Mouse (Mus musculus) embryonic fibroblast, embryonic 13.5 days (primary cell): ENCODE measurements around the gene Itga8. TPM values are rescaled to one million over a fixed set of nuclear protein-coding genes. Genes with fewer than 3 reads are reported as not detected.

Source experiments
- H3K27ac ChIP-seq: 2 replicates; pipeline ENCODE4 v1.5.1; 2012; ENCODE audit warnings: low read length, control low read depth, inconsistent platforms; ENCODE audit not compliant: insufficient read depth
- H3K4me1 ChIP-seq: 2 replicates; pipeline ENCODE4 v1.6.1; 2011; ENCODE audit warnings: low read length; ENCODE audit not compliant: control insufficient read depth, insufficient read depth
- H3K4me3 ChIP-seq: 2 replicates; pipeline ENCODE4 v1.5.1; 2011; ENCODE audit warnings: mild to moderate bottlenecking, control low read depth, low read length; ENCODE audit not compliant: insufficient read depth
- CTCF ChIP-seq: IDR thresholded peaks from 2 replicates; pipeline ENCODE4 v1.5.1; 2011; ENCODE audit warnings: mild to moderate bottlenecking, control low read depth, low read length, moderate library complexity, borderline replicate concordance; ENCODE audit not compliant: insufficient read depth
- POLR2A ChIP-seq: IDR thresholded peaks from 2 replicates; pipeline ENCODE4 v1.6.1; 2011; ENCODE audit warnings: low read depth, mild to moderate bottlenecking, control low read depth, low read length, moderate library complexity
- polyA plus RNA-seq: library from polyadenylated mRNA; stranded (reverse); fragments of >200 nt; gene quantifications from 2 replicates; pipeline ENCODE4 v1.2.4, GENCODE M21; 2011; ENCODE audit warnings: low read depth; ENCODE audit not compliant: missing spikeins, insufficient read length

Itga8 gene
- polyA plus RNA-seq, 1 experiment, result 48.7 TPM

- no peak for TF ChIP-seq CTCF
- TF ChIP-seq POLR2A, result no peak
- H3K27ac ChIP-seq, result peak overlapping the region; percentile 12; the same call in 1 of the 2 replicates
- H3K4me3 ChIP-seq, result no peak overlapping the region
- H3K4me1 ChIP-seq, result peaks cover 3% of the 10 kb centered on the region; the same call in 1 of the 2 replicates
Measured at GRCm38 (mm10) chr2:12206353-12206752, 95.4 kb downstream of the Itga8 start.

GRCm38 (mm10) chr2:12205875-12206274, 95.8 kb downstream of the Itga8 start:
- TF ChIP-seq POLR2A (no peak), CTCF (no peak)
- Histone ChIP-seq H3K27ac (no peak overlapping the region), H3K4me1 (peaks cover 3% of the 10 kb centered on the region; the same call in 1 of the 2 replicates), H3K4me3 (no peak overlapping the region)

DNA sequence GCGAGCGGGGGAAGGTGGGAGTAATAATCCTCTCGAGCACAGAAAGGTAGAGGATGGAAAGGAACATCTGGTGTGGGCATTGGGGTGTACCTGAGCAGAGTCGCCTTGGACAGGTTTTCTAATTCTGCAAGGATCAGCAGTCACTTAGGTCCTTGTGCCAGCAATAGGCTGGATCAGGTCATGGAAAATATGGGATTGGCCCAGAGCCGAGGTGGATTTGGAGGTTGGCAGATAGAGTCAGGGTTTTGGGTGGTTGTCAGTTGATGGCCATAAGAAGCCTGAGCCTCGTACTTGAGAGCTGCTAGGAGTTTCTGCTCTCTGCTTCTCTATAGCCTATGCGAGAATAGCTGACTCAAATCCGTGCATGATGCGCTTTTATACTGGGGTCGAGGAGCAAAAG, 98.5 kb downstream of the Itga8 start:
- Histone ChIP-seq H3K27ac (no peak overlapping the region), H3K4me3 (no peak overlapping the region), H3K4me1 (peaks cover 2% of the 10 kb centered on the region; the same call in 1 of the 2 replicates)
- TF ChIP-seq CTCF (no peak), POLR2A (no peak)

DNA sequence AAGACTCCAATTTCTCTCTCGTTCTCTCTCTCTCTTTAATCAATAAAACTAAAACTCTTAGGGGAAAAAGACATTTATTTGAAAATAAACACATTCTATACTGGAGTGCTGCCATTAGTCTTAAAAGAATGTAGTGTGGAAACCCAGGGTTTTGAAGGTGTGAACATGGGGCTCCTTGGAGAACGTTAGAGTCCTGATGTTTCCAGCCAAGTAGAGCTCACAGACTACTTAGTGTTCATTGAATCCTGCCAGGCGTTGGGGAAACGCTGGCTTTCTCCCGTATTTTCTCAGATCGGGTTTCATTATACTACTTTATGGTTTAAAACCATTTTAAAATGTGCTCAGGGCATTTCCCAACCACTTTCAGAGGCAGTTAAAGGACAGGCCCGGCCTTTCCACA, 103.0 kb downstream of the Itga8 start:
- H3K4me1 ChIP-seq, result no peaks in the 10 kb centered on the region
- H3K4me3 ChIP-seq, result no peak overlapping the region
- H3K27ac ChIP-seq, result no peak overlapping the region
- TF ChIP-seq POLR2A (no peak), CTCF (no peak)

- H3K27ac ChIP-seq, result no peak overlapping the region
- TF ChIP-seq CTCF (no peak), POLR2A (no peak)
- H3K4me1 ChIP-seq, result no peaks in the 10 kb centered on the region
- H3K4me3 ChIP-seq, result no peak overlapping the region
Measured at GRCm38 (mm10) chr2:12198214-12198613, 103.5 kb downstream of the Itga8 start.

GRCm38 (mm10) chr2:12197711-12198110, 104.0 kb downstream of the Itga8 start:
- no peaks in the 10 kb centered on the region for H3K4me1 ChIP-seq
- H3K27ac ChIP-seq, result no peak overlapping the region
- no peak overlapping the region for H3K4me3 ChIP-seq
- TF ChIP-seq CTCF (no peak), POLR2A (no peak)

- Histone ChIP-seq H3K4me3 (no peak overlapping the region), H3K27ac (peak overlapping the region; percentile 71; the same call in 1 of the 2 replicates), H3K4me1 (peaks cover 2% of the 10 kb centered on the region; the same call in 1 of the 2 replicates)
- TF ChIP-seq POLR2A (no peak), CTCF (no peak)
Measured at GRCm38 (mm10) chr2:12189026-12189425, 112.7 kb downstream of the Itga8 start.

DNA sequence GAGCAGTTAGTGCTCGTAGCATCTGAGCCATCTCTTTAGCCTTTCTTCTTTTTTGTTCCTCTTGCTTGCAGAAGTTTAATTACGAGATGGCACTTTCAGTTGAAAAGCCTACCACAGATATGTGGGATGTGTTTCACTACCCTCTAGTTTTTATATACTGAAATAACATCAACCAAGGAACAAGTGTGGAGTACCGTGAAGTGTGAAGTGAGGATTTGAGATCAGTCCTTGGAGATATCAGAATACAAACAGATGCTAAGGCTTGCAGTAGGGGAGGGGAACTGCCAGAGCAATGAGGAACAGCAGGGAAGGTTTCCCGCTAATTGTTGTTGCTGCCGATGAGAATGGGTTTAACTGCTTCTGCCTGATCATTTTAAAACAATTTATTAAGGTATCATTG, 114.1 kb downstream of the Itga8 start:
- Histone ChIP-seq H3K4me3 (no peak overlapping the region), H3K4me1 (peaks cover 2% of the 10 kb centered on the region; the same call in 1 of the 2 replicates), H3K27ac (no peak overlapping the region)
- no peak for TF ChIP-seq CTCF
- TF ChIP-seq POLR2A, result no peak

GRCm38 (mm10) chr2:12182402-12182948, 119.2 kb downstream of the Itga8 start:
- Histone ChIP-seq H3K27ac (no peak overlapping the region), H3K4me3 (no peak overlapping the region), H3K4me1 (no peaks in the 10 kb centered on the region)
- TF ChIP-seq POLR2A, result no peak
- TF ChIP-seq CTCF, result no peak

DNA sequence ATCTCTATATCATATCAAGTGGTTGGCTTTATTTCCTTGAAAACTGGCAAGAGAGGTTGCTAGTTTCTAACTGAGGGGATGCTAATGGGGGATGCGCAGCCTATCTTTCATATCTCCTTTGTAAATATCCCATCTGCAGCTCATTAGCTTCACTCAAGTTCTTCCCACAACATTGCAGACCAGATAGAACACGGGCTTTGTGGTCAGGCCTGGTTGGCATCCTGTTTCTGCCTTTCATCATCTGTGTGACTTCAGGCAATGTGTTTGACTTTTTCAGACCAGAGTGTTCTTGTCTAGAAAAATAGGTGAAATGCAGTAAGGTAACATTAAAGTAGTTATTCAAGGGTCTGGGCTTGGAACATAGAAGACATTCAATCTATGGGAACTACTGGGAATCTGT, 121.1 kb downstream of the Itga8 start:
- no peak overlapping the region for H3K27ac ChIP-seq

More for the DNA sequence above, 121.1 kb downstream of the Itga8 start:
- Histone ChIP-seq H3K4me3 (no peak overlapping the region), H3K4me1 (no peaks in the 10 kb centered on the region)
- no peak for TF ChIP-seq CTCF
- no peak for TF ChIP-seq POLR2A
